Mouse (Mus musculus) A20 (cell line): Measurements from ENCODE around the gene Edar.

ENCODE experiments used
- DNase-seq: peaks from one replicate; pipeline ENCODE4 v3.0.0-alpha.2; 2011; ENCODE audit warnings: low read depth, low spot score

The Edar gene

DNA sequence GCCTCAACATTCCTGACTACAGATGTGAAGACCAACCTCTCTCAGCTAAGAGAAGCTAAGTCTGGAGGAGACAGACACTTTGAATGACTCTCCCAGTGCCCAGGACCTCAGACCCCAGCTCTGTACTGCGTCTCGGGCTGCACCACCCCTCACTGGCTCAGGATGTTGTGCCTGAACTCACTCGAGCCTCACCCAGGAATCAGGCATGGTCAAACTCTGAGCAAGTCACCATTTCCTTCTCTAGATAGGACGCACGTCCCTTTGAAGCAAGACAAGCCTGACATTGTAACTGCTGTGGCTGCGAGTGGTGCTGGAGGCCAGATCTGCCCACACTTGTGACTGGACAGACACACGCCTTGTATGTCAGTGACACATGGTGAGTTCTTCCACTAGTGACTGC is 73.5 kb downstream of the Edar start:
- DNase-seq, result no peak

DNA sequence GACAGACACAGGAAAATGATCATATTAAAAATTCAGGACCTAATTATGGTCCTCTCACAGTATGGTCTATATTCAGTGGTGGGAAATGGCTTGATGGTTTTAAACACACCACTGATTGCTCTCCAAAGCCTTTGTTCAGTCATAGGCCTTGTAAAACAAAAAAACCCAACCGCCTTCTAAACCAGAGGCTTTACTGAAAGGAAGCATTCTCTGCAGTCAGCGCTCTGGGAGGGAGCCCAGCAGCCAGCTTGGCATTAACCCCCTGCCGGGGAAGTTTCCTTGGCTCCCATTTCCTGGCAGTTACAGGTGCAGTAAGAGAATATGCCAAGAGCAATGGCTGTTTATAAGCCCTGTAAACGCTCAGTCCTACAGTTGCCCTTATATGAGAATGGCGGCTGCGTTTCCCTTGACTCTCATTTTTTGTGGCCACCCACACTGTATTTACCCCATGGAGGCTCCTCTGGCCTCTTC is 74.0 kb downstream of the Edar start:
- DNase-seq, result no peak

GRCm38 (mm10) chr10:58600983-58601382 is 74.5 kb downstream of the Edar start:
- DNase-seq, result no peak

DNA sequence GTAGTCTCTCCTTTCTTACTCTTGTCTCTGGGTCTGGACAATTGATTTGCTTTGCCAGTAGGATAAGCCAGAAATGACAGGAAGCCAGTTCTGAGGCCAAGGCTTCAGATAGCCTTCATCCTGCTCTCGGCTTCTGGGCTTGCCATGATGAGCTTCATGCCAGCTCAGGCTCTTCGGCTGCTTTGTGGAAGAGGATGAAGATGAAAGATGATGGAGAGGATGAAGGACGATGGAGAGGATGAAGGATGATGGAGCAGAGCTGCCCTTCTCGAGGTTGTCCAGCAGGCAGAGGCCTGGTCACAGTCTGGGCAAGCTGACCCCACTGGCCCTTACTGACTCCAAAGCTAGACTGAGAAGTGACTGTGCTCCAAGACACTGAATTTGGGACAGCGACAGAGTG is 75.3 kb downstream of the Edar start:
- DNase-seq, result no peak

- DNase-seq, result no peak
These were observed 79.6 kb downstream of the Edar start for GRCm38 (mm10) chr10:58595821-58596220.

- no peak for DNase-seq
These were observed 80.3 kb downstream of the Edar start for GRCm38 (mm10) chr10:58595197-58595596.

DNA sequence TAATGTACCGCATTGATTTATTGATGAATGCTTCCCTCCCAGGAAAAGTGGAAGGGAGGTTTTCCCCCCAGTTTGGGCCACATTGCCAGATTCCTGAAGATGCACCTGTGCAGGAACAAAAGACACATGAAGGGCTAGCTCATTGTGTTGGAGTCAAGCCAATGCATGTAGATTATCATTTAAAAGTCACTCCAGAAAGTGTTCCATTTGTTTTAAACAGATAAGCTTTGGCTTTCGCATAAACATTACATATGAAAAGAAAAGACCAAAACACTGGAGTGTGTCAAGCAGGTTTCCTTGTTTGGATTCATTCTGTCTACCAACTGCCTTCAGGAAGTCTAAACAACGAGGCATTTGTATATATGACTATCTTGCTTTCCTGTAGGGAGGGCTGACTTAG is 81.0 kb downstream of the Edar start:
- DNase-seq, result no peak

DNA sequence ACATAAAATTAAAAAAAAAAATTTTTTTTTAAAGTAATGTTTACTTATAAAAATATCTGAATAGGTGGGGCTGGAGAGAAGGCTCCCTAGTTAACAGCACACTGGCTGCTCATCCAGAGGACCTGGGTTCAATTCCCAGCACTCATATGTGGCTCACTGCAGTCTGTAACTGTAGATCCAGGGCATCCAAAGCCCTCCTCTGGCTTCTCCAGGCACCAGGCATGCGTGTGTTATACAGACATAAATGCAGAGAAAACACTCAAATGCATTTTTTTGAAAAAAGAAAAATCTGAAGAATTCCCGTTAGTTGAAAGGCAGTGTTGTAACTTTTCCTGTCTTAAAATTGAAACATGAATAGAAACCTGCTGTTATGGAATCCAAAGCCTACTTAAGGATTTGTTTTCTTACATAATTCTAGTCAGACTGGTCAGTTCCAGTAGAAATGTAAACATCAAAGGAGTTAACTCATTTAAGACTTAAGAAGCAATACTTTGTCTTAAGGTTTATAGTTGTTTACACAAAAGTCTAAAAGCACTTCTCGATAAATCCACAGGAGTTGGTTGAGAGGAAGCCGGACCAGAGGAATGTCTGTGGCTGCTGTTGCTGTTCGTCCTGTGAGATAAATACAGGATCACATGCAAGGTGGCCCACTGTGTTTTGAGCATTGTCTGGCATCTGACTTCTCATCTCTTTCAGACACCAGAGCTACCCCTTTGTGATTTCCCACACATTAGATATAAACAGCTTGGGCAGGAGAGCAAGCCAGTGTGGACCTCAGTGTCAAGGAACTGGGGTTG is 89.8 kb downstream of the Edar start:
- no peak for DNase-seq

- peak; percentile 10 for DNase-seq
These were observed 114.9 kb downstream of the Edar start for GRCm38 (mm10) chr10:58560521-58560920.

GRCm38 (mm10) chr10:58559901-58560300 is 115.6 kb downstream of the Edar start:
- DNase-seq, result peak; percentile 80

DNA sequence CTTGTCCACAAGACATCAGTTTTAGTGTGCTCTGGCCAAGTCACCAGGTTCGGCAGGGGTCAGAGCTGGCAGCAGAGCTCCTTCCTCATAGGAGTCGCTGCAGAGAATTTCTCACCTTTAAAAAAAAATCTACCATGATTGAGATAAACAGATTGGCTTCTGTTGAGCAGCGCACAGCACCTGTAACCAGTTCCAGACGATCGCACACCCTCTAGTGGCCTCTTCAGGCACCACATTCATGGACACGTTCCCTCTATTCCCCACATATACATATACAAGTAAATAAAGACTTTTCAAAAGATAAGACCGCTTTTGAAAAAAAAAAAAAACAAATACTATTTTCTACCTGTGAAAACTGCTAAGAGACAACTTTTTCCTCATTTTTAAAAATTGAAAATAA is 116.4 kb downstream of the Edar start:
- peak; percentile 75 for DNase-seq

GRCm38 (mm10) chr10:58554693-58555387 is 120.6 kb downstream of the Edar start:
- no peak for DNase-seq
